Mouse (Mus musculus) cerebellum, adult 9-10 months (tissue): ENCODE measurements around the gene 2010109A12Rik.
A peak's percentile ranks its signal among the peaks of the same experiment; 100 is the strongest.

Experiments used
- DNase-seq: peaks from one replicate; pipeline ENCODE4 v3.0.0; 2022

Gene 2010109A12Rik

DNA sequence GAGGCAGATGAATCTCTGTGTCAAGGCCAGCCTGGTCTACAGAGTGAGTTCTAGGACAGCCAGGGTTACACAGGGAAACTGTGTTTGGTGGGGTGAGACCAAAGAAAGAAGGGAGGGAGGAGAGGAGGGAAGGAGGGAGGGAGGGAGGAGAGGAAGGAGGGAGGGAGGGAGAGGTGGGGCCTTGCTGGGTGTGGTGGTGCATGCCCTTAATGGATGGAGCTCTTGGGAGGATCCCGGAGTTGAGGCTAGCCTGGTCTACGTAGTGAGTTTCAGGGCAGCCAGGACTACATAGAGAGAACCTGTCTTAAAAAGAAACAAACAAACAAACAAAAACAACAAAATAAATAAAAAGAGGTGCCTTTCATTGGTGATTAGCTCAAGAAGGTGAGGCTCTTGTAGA lies 26.5 kb downstream of the 2010109A12Rik start:
- DNase-seq: no peak

DNA sequence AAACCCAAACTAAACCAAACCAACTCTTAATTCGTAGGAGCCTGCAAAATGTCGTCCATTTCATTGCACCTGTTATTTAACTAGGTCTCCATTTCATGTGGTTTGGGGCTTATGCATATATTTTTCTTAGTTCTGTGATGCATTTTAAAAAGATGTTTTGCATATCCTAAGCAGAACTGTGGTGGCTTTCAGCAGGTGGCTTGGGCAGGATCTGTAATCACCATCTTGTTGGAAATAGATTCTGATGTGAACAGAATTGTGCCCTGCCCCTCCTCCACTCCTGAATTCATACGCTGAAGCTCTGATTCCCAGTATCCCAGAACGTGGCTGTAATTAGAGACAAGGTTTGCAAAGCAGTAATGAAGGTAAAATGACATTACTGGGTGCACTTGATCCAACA lies 27.8 kb downstream of the 2010109A12Rik start:
- peak; percentile 70 for DNase-seq

DNA sequence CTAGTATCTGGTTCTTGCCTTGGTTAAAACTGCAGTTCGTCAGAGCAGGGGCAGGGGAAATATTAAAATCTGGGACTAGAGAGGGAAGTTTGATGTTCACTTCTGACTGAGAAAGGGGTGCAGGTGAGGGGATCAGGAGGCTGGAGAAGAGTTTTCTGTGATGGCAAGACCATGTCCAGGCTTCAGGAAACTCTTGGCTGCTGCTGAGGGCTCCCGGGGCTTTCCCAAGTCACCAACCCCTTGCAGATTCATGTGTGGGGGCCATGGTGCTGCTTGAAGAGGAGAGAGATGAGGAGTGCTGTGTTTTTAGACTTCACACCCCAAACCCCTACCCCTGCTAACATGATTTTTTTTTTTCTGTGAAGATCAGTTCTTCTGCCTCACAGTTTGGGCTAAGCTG lies 28.3 kb downstream of the 2010109A12Rik start:
- no peak for DNase-seq

DNA sequence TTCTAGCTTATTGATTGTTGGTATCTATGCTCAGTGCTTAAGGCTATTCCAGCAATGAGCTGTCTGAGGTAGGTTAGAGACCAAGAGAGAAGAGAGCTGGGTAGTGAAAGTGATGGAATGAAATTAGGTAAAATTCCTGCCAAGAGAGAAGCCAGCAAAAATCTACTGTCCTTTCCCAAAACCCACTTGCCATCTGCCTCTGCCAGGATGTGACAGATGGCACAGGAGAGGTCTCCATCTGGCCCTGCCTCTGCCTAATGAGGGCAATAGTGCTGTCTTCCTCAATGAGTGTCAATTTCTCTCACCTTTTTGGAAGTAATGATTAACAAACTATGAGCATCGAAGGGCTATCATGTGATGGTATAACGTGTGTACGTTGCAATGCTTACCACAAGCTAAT lies 29.6 kb downstream of the 2010109A12Rik start:
- DNase-seq: peak; percentile 99

DNA sequence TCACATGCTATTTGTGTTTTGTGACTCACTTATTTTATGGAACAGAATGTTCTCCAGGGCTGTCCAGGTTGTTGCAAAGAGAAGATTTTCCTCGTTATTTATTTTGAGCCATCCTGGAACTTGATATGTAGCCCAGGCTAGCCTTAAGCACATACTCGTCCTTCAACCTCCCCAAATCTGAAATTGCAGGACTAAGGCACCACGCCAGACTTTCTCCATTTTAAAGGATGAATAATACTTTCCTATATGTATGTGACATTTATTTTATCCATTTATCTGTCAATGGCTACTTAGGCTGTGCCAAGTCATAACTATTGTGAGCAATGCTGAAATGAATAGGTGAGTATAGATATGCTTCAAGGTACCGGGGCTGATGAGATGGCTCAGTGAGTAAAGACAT lies 30.2 kb downstream of the 2010109A12Rik start:
- DNase-seq: peak; percentile 78

DNA sequence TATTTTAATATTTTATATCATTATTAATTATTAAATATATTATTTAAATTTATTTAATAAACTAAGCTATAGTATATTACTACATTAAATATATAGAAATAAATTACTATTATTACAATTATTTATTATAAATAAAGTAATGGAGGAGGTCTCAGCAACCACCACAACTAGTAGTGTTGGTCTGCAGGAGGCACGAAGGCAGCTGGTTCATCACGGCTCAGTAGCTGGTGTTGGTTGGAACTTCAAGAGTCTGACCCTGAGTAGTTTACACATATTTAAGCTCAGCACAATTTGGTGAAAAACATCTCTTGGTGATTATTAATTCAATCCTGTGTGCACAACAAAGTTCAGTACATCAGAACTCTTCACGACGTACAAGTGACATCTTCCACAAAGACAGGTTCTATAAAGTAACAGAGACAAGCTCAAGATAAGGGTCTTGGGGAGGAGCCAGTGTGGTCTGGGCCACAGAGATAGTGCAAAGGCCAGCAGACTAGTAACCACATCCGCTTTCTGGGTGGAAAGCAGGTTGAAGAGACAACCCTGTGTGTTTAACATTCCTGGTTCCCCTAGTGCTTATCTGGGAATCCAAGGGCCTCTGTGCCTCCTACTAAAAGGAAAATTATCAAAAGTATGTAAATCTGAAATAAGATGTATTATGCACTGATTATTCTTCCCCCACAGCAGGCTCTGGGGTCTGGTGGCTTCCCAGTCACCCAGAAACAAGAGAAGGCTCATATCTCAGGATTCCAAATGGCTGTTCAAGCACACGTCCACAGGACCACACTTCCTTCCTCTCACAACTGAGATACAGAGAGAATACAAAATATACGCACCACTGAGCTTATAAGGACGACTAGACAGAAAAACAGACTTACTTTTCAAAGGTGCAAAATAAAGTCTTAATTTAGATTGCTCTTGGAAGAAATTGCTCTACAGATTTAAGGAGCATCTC lies 33.5 kb downstream of the 2010109A12Rik start:
- DNase-seq: no peak

DNA sequence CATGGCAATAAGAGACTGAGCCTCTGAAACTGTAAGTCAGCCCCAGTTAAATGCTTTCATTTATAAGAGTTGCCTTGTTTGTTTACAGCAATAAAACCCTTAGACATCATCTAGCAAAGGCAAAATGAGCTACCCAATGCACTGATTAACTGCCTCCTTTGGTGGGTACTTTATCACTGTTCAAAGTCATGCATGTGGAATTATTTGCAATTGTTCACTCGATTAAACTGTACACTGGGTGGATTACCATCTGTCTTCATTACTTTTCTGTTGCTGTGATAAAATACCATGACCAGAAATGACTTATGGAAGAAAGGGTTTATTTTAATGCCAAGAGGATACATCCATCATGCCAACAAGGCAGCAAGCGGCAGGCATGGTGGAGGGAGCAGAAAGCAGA lies 39.0 kb downstream of the 2010109A12Rik start:
- no peak for DNase-seq

DNA sequence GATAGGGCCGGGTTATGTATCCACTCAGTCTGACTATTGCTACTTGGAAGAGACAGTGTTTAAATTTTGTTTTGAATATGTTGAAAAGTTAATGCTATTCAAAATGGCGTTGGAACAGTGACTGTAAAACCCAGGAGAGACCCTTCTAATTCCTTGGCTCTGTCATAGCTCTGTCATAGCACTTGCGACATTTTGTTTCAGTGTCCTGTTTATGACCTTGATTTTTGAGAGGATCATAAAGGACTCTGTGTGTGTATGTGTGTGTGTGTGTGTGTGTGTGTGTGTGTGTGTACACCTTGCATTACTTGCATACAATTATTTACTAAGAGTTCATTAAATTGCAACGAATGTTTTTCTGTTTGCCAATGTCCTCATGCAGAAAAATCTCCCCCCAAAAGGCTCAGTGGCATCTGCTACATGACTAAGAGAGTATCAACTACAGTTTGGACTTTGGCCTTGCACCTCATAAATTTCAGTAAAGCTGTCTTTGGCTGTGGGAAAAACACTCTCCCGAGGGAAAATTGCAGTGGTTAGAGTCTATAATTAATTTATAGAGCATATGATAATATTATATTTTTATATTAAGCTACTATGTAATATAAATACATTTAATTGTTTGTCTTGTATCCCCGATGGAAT lies 43.7 kb downstream of the 2010109A12Rik start:
- no peak for DNase-seq

DNA sequence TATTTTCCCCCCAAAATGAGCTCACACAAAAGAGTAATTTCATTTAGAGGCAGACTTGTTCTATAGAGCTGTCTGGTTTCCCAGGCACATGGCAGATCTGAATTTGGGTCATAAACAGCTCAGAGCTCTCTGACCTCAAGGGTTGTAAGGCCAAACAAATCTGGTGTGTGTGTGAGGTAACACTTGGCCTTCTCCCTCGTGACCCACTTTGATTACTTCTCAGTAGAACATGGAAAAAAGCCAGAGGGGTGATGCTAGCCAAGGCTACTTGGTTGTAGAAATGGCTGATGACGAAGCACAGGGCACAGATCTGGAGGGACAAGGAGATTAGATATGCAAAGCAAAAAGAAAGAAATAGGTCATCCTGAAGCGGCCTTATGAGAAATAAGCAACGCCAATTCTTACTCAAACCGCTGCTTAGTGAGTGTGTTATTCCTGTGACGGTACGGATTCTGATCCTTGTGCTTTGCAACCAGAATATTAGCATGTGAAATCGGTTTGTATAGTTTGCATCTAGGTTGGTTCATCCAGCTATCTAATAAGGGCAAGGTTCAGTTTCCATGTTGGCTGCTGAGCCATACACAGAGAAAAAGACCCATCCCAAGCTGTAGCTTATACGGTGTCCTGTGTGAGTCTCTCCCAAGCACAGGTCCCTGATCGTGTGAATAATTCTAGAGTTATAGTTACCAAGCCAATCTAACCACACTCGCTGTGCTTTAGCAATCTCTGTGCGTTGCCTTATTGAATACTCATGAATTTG lies 44.9 kb downstream of the 2010109A12Rik start:
- DNase-seq: peak; percentile 89

DNA sequence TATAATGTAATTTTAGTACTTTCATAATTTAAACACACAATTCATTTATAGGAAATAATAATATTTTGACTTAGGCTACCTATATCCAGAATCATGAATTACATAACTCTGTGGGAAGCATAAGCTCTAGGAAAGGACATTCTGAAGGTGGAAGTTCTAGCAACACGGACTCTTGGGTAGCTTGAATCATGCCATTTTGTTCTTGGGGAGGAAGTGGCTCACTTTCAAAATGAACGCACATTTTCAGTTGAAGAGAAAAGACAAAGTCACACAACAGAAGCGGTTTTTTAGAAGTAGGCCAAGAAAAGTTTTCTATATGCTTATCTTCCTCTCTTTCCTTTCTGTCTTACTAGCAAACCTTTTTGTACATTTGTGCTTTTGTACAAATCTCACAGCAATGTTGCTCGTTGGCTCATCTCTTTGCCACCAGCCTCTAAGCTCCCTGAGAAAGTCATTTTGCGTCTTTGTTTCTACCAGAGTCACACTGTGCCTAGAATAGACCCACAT lies 49.5 kb downstream of the 2010109A12Rik start:
- DNase-seq: no peak

DNA sequence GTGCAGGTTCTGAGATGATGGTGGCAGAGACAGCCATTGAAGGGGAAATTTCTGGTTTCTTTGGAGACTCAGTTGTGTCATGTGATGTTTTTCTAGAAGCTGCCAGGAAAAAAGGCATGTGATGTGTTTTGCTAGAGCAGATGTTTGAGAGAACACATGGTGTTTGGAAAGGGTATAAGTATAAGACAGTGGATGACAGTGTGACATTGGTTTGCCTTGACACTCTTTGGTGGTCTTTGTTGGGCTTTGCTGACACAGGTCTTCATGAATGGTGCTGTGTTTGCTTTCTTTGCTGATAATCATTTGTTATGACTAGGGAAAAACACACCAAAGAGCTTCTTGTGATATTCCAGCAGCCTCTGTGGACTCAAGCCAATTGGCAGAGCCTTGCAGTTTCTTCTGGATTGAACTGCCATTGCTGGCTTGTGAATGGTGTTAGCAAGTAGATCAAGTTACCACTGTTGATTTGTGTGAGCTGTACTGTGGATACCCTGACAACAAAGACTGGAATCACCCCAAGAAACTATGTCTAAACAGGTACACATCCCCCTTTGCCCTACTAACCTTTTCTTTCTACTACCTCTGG lies 50.6 kb downstream of the 2010109A12Rik start:
- DNase-seq: no peak

DNA sequence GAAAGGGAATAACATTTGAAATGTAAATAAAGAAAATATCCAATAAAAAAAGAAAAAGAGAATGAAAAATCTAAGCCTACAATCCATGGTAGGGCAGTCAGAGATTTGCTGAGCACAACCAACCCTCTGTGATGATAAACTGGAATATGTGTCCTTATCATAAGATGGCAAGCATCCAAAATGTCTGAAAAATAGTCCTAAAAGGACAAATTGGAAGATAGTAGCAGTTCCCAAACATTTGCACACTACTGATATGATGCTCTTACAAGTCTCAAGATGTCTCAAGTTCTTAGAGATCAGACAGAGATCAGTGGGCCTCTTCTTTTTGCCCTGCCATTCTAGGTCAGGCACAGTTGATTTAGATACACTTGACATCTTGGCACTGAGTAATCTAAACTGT lies 53.0 kb downstream of the 2010109A12Rik start:
- no peak for DNase-seq

DNA sequence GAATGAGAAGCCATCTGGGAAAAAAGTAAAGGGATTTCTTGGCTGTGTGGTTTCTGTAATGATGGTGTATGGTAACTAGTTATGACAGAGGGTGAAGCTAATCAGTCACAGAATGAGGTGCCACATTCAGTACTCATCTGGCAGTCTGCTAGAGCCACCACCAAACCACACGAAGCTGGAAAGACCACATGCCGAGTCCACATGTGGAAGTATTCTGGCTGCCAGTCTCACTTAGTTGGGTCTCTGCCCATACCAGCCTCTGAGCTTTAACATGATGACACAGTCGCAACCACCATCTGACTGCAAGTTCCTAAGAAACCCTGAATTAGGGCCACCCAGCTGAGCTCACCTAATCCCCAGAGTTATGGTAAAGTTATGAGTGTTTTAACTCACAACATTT lies 54.7 kb downstream of the 2010109A12Rik start:
- no peak for DNase-seq

DNA sequence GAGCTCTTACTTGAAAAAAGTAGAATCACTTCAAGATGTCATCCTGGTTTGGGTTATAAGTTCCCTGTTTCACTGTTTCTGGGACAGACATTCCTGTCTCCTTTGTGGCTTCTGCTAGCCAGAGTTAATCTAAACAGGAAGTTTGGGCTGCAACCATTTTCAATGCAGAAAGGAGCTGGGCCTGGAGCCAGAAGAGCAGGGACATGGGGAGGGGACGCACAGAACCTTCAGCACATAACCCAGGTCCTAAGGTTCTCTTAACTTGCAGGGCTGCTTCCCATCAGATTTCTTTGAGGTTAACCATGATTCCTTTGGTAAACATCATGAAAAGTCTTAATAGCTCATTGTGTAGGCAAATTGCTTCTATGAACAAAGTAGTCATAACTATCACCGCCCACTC lies 56.4 kb downstream of the 2010109A12Rik start:
- DNase-seq: no peak
